Mouse (Mus musculus) macrophage (primary cell): Measurements from ENCODE around the gene Cyp1a1. TPM values are rescaled to one million over a fixed set of nuclear protein-coding genes. Genes with fewer than 3 reads are reported as not detected.

Source experiments
- H3K27ac ChIP-seq: fragments of 350-480 bp; formaldehyde crosslinking; 2 replicates; pipeline ENCODE4 v1.9.0; 2021
- H3K36me3 ChIP-seq: fragments of 350-480 bp; formaldehyde crosslinking; 2 replicates; pipeline ENCODE4 v1.9.0; 2021; ENCODE audit errors: inconsistent target
- H3K4me3 ChIP-seq: fragments of 350-480 bp; formaldehyde crosslinking; 2 replicates; pipeline ENCODE4 v1.9.0; 2021; ENCODE audit errors: inconsistent target
- H3K79me2 ChIP-seq: fragments of 350-480 bp; formaldehyde crosslinking; 2 replicates; pipeline ENCODE4 v1.9.0; 2021; ENCODE audit errors: inconsistent target
- WGBS: methylation state at CpG from one replicate; pipeline ENCODE4 v1.1.7; 2026; ENCODE audit warnings: inconsistent platforms; ENCODE audit not compliant: missing documents; 5-methylcytosine and 5-hydroxymethylcytosine counted together
- polyA plus RNA-seq: library from polyadenylated mRNA; stranded (reverse); fragments of 250-400 nt; gene quantifications from 3 replicates; pipeline ENCODE4 v1.2.4, GENCODE M21; 2018; ENCODE audit warnings: inconsistent platforms

Gene Cyp1a1
- polyA plus RNA-seq, 1 experiment from 2014 or later = not detected

- Histone ChIP-seq H3K79me2 (peaks cover 27% of the 10 kb centered on the region; the same call in 1 of the 2 replicates), H3K36me3 (peaks cover 35% of the 10 kb centered on the region), H3K27ac (no peak overlapping the region), H3K4me3 (no peak overlapping the region)
- 94% methylated on average over 5 of the region's 5 CpGs for WGBS
Observed at GRCm38 (mm10) chr9:57739863-57740262, 52.1 kb downstream of the Cyp1a1 start.

GRCm38 (mm10) chr9:57744462-57745091 is 56.8 kb downstream of the Cyp1a1 start:
- Histone ChIP-seq H3K36me3 (peaks cover 75% of the 10 kb centered on the region), H3K27ac (no peak overlapping the region), H3K79me2 (no peaks in the 10 kb centered on the region), H3K4me3 (no peak overlapping the region)
- 35% methylated on average over 3 of the region's 3 CpGs for whole genome bisulfite sequencing

- 100% methylated on average over 1 of the region's 1 CpGs for WGBS
- peaks cover 78% of the 10 kb centered on the region for H3K36me3 ChIP-seq
- H3K79me2 ChIP-seq = no peaks in the 10 kb centered on the region
- no peak overlapping the region for H3K27ac ChIP-seq
- no peak overlapping the region for H3K4me3 ChIP-seq
Observed at GRCm38 (mm10) chr9:57747067-57747466, 59.3 kb downstream of the Cyp1a1 start.

- 94% methylated on average over 6 of the region's 6 CpGs for WGBS
- Histone ChIP-seq H3K27ac (no peak overlapping the region), H3K79me2 (no peaks in the 10 kb centered on the region), H3K4me3 (no peak overlapping the region), H3K36me3 (peaks cover 79% of the 10 kb centered on the region)
Observed at GRCm38 (mm10) chr9:57748137-57748536, 60.4 kb downstream of the Cyp1a1 start.

GRCm38 (mm10) chr9:57748831-57749230 is 61.1 kb downstream of the Cyp1a1 start:
- Histone ChIP-seq H3K4me3 (no peak overlapping the region), H3K36me3 (peaks cover 82% of the 10 kb centered on the region), H3K27ac (no peak overlapping the region), H3K79me2 (no peaks in the 10 kb centered on the region)
- 54% methylated on average over 1 of the region's 1 CpGs for WGBS

GRCm38 (mm10) chr9:57750901-57751300 is 63.2 kb downstream of the Cyp1a1 start:
- H3K79me2 ChIP-seq = no peaks in the 10 kb centered on the region
- 92% methylated on average over 7 of the region's 7 CpGs for WGBS
- H3K4me3 ChIP-seq = no peak overlapping the region
- no peak overlapping the region for H3K27ac ChIP-seq
- H3K36me3 ChIP-seq = peaks cover 100% of the 10 kb centered on the region

Other genes starting within 250 kb of the Cyp1a1 start
- 7.9 to 18.3 TPM (median 17.6 TPM) in 3 replicates for gene Ppcdc, start 247.8 kb upstream of the Cyp1a1 start, polyA plus RNA-seq
- 64.9 to 120 TPM (median 72.8 TPM) in 3 replicates for gene Scamp5, start 219.9 kb upstream of the Cyp1a1 start, polyA plus RNA-seq
- 0.10 to 0.36 TPM in 2 of 3 replicates, not detected in the other for gene Rpp25, start 183.9 kb upstream of the Cyp1a1 start, polyA plus RNA-seq
- gene Cox5a, start 166.7 kb upstream of the Cyp1a1 start, polyA plus RNA-seq = 93.1 to 404 TPM (median 403 TPM) in 3 replicates
- 11.2 to 20.8 TPM (median 15.2 TPM) in 3 replicates for gene Fam219b, start 150.4 kb upstream of the Cyp1a1 start, polyA plus RNA-seq
- 16.5 to 25.5 TPM (median 20.0 TPM) in 3 replicates for gene Mpi, start 135.2 kb upstream of the Cyp1a1 start, polyA plus RNA-seq
- gene Scamp2, start 127.0 kb upstream of the Cyp1a1 start, polyA plus RNA-seq = 90.8 to 189 TPM (median 140 TPM) in 3 replicates
- 6.1 to 12.5 TPM (median 6.5 TPM) in 3 replicates for gene Ulk3, start 98.5 kb upstream of the Cyp1a1 start, polyA plus RNA-seq
- gene Cplx3, start 81.6 kb upstream of the Cyp1a1 start, polyA plus RNA-seq = not detected in 3 replicates
- gene Lman1l, start 67.2 kb upstream of the Cyp1a1 start, polyA plus RNA-seq = not detected in 3 replicates
- gene Csk, start 34.3 kb upstream of the Cyp1a1 start, polyA plus RNA-seq = 144 to 160 TPM (median 149 TPM) in 3 replicates
- gene Cyp1a2, start 4.2 kb upstream of the Cyp1a1 start, polyA plus RNA-seq = not detected in 3 replicates
- 5.3 to 7.7 TPM (median 6.3 TPM) in 3 replicates for gene Edc3, start 20.6 kb downstream of the Cyp1a1 start, polyA plus RNA-seq
- gene Clk3, start 77.9 kb downstream of the Cyp1a1 start, polyA plus RNA-seq = 29.7 to 113 TPM (median 47.9 TPM) in 3 replicates
- gene Arid3b, start 148.9 kb downstream of the Cyp1a1 start, polyA plus RNA-seq = 7.7 to 8.9 TPM (median 8.3 TPM) in 3 replicates
- 45.4 to 61.7 TPM (median 59.7 TPM) in 3 replicates for gene Ubl7, start 223.1 kb downstream of the Cyp1a1 start, polyA plus RNA-seq